Mouse (Mus musculus) skeletal muscle tissue, adult 2 months (tissue): ENCODE results near the gene Tnnc1.

ENCODE experiments used
- DNase-seq: peaks from one replicate; pipeline ENCODE4 v3.0.0-alpha.2; 2012; ENCODE audit warnings: low read depth, low spot score

The Tnnc1 gene

GRCm38 (mm10) chr14:31183541-31183940 lies 24.6 kb upstream of the Tnnc1 start:
- no peak for DNase-seq

GRCm38 (mm10) chr14:31184195-31184594 lies 23.9 kb upstream of the Tnnc1 start:
- DNase-seq, result no peak

- DNase-seq, result no peak
Observed at GRCm38 (mm10) chr14:31186656-31187055, 21.5 kb upstream of the Tnnc1 start.

DNA sequence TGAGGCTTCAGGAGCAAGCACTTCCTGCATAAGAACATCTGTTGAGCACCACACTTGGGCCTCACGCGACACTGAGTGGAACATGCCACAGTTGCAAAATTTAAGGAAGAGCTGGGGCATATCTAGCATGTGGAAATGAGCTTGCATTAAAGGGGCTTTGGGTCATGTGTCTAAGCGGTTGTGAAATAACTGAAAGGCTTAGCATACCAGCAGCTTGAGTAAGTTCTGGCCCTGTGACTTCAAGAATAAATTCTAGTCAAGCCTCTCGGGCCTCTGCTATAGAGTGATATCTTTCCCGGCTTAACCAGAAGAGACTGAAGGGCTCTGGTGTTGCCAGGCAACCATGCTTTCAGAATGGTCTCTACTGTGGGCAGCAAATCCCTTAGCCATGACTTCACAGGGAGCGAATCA lies 19.3 kb upstream of the Tnnc1 start:
- peak; percentile 65 for DNase-seq

DNA sequence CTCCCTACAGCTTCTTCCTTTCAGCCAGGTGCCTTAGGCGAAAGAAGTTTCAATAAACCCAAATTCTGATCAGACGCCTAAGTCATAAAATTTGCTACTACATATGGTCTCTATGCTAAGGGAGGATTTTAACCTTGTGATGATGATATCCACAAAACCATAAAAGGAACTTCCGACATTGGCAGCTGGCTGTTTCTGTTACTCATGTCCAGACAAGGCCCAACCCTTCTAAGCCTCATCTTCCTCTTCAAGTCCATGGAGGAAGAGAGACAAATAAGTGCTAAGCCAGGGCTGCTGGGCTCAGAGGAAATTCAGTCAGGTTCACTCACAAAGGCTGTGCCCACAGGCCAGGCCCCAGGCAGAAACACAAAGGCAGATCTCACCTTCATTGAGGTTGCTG lies 18.8 kb upstream of the Tnnc1 start:
- no peak for DNase-seq

DNA sequence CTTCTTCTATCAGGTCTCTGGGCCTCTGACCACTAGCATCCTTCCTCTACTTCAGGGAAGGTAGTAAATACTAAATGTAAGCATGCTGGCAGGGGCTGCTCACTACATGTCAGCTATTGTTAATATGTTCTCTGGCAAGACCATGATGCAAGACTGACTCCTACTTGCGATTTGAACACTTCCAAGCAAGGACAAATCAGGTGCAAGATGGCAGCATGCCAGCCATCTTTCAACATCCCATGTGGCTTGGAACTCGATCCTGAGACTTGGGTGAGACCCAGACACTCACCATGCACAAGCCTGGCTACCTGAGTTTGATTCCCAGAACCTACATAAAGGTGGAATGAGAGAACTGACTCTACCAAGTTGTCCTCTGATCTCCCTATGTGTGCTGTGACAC lies 16.2 kb upstream of the Tnnc1 start:
- no peak for DNase-seq

- DNase-seq, result no peak
Observed at GRCm38 (mm10) chr14:31193791-31194190, 14.3 kb upstream of the Tnnc1 start.

DNA sequence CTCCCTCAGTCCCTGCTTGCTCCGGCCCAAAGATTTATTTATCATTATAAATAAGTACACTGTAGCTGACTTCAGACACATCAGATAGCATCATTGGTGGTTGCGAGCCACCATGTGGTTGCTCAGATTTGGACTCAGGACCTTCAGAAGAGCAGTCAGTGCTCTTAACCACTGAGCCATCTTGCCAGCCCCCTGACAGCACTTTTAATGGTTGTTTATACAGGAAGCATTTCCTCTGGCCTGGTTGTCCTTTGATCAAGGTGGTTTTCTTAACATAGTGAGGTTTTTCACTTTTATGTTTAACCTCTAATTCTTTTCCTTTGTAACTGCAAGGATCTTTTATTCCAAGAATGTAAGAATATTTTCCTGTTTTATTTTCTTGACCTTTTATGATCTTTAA lies 13.7 kb upstream of the Tnnc1 start:
- DNase-seq, result no peak

DNA sequence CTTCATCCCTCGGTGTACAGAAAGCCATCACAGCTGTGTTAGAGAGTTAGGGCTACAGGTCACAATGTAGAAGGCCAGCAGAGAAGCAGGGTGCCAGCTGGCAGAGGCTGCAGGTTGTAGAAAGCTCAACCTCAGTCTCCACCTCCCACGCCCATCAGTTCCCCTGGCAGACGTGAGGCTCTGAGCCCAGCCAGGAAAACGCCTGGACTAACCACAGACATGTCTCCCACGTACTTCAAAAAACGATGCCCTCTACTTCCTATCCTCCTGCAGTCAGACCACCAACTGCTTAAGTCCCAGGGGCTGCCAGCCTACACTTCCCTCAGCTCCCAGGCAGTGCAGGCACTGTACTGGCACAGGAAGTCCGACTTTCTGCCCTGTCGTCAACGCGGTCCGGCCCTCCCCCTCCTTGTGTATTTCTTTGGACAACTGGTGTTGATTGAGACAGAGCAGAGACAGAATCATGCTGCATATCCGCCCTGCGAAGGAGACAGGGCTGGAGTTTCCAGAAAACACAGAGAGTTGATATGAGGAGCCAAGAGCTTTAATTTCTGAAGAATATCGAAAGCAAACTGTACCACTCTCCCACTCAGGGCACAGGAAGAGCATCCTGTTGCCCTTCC lies 13.1 kb upstream of the Tnnc1 start:
- peak; percentile 81 for DNase-seq

DNA sequence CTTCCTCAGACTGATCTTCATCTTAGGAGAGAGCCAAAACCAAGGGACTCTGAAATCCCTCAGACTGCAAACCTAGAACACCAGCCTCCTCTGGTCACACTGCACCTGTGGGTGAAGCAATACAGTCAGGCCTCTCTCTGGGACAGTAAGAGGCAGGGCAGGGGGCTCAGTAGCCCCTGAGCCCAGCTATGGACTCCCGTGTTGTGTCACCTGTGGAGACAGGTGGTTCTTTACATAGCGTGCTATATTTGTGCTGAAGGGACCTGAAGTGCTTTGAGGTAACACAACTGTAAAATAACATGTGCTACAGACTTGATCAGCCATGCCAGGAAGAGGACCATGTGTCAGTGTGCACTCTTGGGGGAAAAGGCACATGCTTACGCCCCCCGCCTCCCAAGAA lies 12.6 kb upstream of the Tnnc1 start:
- no peak for DNase-seq

- no peak for DNase-seq
Observed at GRCm38 (mm10) chr14:31195968-31196367, 12.1 kb upstream of the Tnnc1 start.

DNA sequence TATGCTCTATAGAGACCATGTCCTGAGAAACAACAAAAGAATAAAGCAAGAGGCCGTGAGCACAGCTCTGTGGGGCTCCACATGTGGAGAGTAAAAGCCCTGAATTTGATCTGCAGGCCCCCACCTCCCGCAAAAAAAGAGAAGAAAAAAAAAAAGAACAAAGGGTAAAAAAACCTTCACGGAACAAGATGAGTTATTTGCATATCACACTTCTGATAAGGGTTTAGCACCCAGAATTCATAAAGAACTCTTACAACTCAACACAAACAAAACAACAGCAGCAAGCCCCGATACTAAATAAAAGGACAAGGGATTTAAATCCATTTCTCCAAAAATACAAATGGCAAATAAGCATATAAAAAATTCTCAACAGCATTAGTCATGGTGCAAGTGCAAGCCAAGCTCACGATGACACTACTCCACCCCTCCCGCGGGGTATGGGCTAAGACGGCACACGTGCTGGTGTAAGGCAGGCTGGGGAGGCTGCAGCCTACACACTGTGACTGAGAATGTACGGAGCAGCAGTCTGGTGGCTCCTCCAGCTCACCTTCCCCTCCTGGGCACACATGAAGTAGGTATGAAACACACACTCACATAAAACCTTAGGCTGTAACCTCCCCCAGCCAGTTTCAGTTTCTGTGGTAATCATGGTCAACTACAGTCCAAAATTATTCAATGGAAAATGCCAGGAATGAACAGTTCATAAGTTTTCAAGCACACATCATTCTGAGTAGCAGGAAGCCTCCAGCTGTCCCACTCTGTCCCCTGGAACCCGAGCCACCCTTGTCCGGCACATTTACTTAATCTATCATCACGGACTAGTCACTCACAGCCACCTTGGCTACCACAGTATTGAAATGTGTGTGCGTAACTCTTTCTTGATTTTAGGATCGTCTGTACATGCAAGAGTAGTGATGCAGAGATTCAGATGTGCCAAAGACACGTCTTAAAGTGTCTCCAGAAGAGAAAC lies 10.3 kb upstream of the Tnnc1 start:
- DNase-seq, result no peak

DNA sequence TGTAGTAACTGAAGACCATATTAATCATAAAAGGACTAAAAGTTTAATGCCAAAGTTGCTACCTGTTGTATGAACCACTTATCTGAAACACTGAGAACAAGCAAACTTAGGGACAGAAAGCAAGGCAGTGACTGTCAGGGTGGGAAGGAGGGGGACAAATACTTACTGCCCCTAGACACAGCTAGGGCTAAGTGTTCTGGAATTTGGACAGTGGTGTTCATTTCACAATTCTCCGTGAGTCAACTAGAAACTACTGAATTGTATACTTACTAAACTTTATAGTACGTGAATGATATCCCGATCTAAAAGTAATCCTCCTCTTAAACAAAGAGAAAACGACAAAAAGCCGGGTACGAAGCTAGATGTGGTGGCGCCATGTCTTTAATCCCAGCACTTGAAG lies 8.5 kb upstream of the Tnnc1 start:
- DNase-seq, result no peak

DNA sequence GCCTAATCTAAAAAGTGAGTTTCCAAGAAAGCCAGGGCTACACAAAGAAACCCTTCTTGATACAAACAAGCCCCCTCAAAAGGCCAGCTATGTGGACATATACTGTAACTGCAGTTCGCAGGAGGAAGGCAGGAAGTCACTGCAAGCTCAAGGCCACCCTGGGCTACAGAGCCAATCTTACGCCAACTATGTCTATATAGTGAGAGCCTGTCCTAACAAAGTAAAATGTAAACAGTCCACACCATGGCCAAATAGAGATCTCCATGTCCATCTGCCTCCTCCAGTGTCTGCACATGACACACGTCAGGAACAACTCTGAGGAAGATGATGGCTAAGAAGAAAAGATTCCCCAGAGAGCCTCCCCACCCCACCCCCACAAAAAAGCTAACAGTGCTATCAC lies 8.1 kb upstream of the Tnnc1 start:
- DNase-seq, result no peak

- no peak for DNase-seq
Observed at GRCm38 (mm10) chr14:31204844-31205243, 3.3 kb upstream of the Tnnc1 start.

DNA sequence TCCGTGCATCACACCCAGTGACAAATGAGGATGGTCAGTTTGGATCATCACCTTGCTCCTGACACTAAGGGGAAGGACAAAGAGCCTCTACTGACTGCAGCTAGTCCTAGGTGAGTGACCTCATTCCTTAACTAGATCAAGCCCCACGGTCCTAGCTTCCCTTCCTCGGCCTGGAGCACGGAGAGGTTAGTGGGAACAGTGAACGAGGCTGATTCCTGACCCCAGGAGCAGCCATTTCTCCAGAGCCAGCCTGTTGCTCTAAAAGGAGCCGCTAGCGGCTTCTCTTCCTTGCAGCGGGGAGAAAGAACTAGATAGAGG lies 2.9 kb upstream of the Tnnc1 start:
- no peak for DNase-seq

GRCm38 (mm10) chr14:31205562-31206467 lies 2.3 kb upstream of the Tnnc1 start:
- no peak for DNase-seq

GRCm38 (mm10) chr14:31206472-31206981 lies 1.6 kb upstream of the Tnnc1 start:
- peak; percentile 95 for DNase-seq

GRCm38 (mm10) chr14:31207070-31207830 lies 862 bp upstream of the Tnnc1 start:
- no peak for DNase-seq

- no peak for DNase-seq
Observed at GRCm38 (mm10) chr14:31209133-31209557, 1.0 kb downstream of the Tnnc1 start.

DNA sequence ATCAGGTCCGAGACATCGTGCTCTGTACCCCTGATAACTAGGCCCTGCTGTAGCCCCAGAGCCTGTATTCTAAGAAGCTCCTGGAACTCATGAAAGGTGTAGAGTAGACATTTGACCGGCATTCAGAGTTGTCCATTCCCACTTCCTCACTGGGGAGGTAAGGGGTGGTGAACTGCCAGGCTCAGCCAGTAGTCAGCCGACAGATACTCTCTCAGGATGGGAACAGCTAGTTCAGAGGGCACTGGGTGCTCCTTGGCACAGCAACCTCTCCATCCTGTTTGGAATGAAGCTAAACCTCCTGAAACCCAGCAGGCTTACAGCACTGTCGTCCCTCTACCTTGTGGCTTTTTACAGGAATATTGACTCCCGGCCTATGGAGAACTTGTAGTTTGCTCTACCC lies 3.7 kb downstream of the Tnnc1 start:
- DNase-seq, result no peak
